Mouse (Mus musculus): ENCODE data around the gene Acadm.

DNA sequence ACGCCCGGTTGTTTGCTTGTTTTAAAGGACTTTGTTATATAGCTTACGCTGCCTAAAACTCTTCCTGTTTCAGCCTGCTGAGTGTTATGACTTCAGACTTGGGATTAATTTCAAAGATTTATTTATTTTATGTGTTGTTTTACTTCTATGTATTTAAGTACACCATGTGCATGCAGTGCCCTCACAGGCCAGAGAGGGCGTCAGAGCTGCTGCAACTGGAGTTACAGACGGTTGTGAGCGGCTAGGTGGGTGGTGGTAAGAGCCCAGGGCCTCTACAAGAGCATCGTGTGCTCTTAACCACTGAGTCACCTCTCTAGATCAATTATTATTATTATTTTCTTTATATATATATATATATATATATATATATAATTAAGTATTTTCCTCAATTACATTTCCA lies 18.1 kb downstream of the Acadm start:
- TF ChIP-seq CTCF (conservative IDR thresholded peaks at IDR 0.05; ENCODE audit: insufficient read depth, insufficient read length, low read depth, low read length) (peak; percentile 24; the same call in 1 of the 2 replicates), POLR2A (IDR thresholded peaks at IDR 0.05; ENCODE audit: low read depth, low read length) (no peak)

Measured in kidney, adult 2 months (tissue).